Mouse (Mus musculus) 3134 (cell line): Measurements from ENCODE around the gene Amigo2.
"Not testable (repeated sequence)": the region's sequence is repeated elsewhere in the genome, so short reads cannot be mapped to it uniquely, and the experiment has no call there.

ENCODE experiments used
- DNase-seq: peaks from one replicate; pipeline ENCODE4 v3.0.0-alpha.2; 2011; ENCODE audit warnings: low spot score; ENCODE audit not compliant: insufficient read length; ENCODE audit errors: extremely low read depth

The Amigo2 gene

DNA sequence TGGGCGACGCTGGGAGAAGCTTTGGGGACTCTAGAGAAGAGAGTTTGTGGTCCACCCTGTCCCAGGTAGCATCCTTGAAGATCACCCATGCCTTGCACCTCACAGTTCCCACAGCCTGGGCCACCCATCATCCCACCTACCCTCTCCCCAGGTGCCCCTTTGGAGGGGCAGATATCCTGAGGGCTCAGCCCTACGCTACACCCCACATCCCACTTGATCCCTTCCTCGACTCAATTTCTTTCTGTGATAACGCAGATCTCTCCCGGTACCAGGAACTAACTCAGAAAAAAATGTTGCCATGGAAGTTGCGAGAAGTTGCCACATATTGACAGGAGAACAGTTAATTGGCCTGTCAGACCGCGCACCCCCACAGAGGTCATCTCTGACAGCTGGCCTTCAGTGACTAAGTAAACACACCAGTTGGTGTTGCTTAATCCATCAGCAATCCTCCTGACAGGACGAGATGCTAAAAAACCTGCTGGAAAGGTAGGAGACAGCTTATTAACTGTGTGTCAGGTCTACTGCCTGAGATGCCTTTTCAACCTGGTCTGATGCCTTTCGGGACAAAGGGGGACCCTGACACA, 17.5 kb downstream of the Amigo2 start:
- no peak for DNase-seq

DNA sequence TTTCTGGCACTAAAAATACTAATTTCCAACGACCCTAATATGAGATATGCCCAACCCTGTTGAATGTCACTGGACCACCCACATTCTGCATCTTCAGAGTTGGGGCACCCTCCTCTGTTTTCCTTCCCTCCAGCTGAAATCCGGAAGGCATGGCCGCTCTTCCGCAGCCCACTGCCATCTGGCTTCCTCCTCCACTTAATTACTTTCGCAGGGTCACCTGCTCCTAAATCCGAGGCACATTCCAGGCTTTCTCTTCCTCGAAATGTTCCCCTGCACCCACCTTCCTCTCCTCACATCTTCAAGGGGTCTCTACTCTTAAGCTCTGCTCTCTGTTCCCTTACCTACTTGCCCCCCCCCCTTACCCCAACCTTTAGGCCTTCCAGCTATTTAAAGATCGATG, 23.1 kb downstream of the Amigo2 start:
- DNase-seq, result no peak

DNA sequence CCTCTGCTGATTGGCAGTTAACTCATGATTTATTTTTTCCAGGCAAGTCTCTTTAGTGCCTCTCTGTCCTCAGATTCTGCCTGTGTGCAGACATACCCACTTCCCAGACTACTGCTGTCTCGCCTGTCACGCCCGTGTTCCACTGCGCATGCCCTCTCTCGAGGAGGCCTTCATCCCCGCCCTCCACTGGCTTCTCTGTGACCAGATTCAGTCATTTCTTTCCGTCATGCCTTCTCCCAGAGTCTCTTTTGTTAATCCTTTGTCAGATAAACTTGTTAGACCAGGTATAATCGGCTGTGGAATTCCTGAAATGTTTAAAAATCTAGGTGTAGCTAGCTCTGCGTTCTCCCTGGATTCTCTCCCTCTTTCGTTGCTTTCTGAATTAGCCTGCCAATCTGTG, 23.7 kb downstream of the Amigo2 start:
- DNase-seq, result no peak

DNA sequence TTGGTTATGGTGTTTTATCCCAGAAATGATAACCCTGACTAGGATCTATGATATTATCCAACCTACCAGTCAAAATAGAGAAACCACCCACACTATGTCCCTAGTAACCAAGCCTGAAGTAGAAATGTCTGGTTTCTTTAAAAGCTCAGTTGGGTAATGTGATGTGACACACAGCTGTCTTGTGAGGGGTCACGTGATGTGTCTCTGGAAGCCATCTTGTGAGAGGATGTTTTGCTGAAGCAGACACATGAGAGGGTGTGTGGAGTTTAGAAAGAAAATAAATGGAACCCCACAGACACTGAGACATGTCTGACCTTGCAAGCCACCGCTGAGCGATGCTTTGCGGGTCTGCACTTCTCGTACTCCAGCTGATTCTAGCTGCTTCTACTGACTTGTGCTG, 30.2 kb downstream of the Amigo2 start:
- DNase-seq, result no peak

DNA sequence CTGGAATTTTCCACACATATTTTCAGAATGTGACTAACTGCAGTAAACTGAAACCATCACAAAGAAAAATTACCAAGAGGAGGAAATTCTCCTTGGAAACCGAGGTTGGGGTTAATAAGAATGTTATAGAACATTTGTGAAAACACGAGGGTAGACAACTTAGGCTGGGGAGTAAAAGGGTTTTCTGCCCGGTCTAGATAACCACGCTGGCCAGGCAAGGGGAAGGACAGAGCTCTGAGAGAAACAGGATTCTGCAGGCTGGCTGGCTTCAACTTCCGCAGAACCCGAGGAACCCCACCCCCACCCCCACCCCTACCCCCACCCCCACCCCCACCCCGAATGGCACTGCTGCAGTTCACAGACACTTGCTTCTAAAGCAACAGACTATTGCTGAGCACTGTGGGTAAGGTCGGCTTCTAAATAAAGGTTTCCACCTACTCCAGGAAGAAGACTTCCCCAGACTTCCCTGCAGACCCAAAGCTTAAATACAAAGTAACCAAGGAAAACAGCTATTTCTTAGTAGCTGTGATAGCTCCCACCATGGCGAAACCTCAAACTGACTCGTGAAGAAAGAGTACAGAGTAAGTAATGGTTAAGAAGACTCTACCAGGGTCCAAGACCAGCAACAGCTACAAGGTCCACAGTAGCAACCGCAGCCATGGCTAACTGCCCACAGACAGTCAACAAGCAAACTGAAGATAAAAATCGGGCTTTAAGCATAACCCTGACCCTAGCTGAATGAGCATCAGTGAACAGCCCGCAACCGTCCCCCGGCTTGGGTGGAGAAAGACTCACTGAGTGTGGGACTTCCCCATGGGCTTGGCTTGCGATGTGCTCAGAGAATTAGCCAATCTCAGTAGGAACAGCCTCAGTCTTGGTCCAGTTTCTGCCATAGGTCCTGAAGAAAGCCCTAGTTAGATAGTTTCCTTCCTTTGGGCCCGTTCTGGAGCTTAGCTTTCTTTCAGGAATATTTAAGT, 34.3 kb downstream of the Amigo2 start:
- no peak for DNase-seq

DNA sequence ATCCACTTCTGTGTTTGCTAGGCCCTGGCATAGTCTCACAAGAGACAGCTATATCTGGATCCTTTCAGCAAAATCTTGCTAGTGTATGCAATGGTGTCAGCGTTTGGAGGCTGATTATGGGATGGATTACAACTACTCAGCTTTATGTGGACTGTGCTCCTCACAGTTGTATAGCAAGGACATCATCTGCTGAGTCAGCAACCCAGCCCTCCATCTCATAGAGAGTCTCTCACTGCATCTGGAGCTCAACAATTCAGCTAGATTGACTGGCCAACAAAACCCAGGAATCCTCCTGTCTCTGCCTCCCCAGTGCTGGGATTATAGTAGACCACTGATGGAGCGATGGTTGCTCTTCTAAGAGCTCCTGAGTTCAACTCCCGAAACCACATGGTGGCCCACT, 37.3 kb downstream of the Amigo2 start:
- not testable (repeated sequence) for DNase-seq

DNA sequence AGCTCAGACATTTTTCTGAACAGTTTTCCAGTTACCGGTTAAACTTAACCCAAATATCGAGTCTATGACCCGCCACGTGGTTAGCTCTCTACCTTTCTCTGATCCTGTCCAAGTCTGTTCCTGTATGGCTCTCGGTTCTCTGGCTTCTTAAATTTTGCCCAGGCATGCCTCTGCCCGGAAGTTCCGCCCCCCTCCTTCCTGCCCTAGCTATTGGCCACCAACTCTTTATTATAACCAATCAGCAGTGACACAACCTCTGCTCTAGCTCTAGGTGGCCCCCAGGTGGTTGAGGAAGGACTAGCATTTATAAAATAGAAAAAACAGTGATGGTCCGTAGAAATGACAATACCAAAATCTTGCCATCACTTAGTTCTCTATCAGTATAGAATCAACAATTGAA, 40.6 kb downstream of the Amigo2 start:
- no peak for DNase-seq

DNA sequence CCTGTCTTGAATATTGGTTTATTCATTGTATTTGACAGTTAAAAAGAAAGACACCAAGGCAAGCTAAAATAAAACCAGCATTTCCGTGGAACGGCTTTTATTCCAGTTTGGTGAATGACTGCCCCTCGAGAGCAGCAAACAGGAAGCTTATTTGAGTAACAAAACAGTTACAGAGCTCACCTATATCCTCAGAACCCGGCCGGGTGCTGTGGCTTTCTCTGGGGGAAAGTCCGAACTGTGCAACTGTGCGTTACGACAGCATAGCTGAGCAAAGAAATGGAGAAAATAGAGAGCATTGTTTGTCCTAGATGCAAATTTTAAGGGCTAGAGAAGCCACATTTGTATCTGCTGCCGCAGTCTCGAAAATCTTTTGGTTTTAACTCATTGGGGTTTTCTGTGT, 41.3 kb downstream of the Amigo2 start:
- no peak for DNase-seq

DNA sequence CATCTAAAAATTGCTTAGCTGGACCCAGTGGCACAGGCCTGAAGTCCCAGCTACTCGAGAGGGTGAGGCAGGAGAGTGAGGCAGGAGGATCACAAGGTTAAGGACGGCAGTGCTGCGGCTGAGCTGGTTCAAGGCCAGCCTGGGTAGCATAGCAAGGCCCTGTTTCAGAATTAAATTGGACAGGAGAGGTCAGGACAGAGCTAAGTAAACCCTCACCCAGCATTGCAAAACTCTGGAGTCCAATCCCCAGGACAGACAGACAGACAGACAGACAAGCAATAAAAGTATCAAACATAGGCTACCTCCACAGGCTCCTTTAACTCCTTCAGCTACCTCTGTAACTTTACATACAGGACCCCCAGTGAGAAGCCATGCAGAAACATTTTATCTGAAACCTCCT, 42.2 kb downstream of the Amigo2 start:
- no peak for DNase-seq

DNA sequence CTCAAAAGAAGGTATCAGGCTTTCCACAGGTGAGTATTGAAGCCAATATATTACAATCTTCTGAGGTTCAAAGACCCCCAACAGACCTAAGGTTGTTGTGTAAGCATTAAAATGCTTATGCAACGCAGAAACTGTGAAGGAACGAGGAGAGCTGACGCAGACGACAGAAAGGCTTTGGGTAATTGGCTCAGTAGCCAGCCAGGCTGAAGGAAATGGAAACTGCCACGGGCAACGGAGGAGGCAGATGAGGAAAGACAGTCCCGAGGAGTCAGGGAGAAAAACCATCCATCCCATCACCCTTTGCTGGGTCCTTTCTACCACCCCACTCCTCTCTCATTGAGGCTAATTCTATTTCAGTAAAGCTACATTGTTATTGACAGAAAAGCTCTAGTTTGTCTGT, 50.4 kb downstream of the Amigo2 start:
- no peak for DNase-seq

DNA sequence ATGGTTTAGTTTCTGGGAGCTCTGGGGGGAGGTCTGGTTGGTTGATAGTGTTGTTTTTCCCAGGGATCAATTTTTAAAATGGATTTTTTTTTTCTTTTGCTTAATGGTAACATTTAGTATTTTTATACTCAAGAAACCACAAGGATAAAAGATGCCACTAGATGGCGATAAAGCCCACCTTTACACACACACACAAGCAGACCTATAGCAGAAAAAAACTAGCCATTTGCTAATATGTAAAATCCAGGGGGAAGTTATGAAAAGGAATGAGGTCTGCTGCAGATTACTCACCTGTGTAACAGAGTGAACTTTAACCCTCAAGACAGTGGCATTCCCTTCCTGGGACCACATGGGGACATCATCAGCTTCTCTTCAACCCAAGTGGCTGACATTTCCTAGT, 51.5 kb downstream of the Amigo2 start:
- DNase-seq, result peak; percentile 28
